Mouse (Mus musculus) gastrocnemius, postnatal 25 days (tissue): ENCODE measurements around the gene Insr. TPM values are rescaled to one million over a fixed set of nuclear protein-coding genes. Genes with fewer than 3 reads are reported as not detected.
"Not testable (repeated sequence)": the region's sequence is repeated elsewhere in the genome, so short reads cannot be mapped to it uniquely, and the experiment has no call there.

ENCODE experiments used
- DNase-seq: peaks from one replicate; pipeline ENCODE4 v3.0.0; 2022
- microRNA-seq, 2 experiments: library from miRNA; unstranded; fragments of <30 nt; microRNA quantifications; one replicate each; pipeline ENCODE4 v1.2.0; 2021; ENCODE audit warnings: borderline replicate concordance in 2 of 2
- total RNA-seq, 2 experiments: library from RNA; stranded (reverse); gene quantifications; 1 replicate in 1 of 2; 2 replicates in 1 of 2; pipeline ENCODE4 v1.2.3; 2021

Gene Insr
- total RNA-seq, 2 experiments from 2014 or later, result 51.6 to 55.8 TPM

DNA sequence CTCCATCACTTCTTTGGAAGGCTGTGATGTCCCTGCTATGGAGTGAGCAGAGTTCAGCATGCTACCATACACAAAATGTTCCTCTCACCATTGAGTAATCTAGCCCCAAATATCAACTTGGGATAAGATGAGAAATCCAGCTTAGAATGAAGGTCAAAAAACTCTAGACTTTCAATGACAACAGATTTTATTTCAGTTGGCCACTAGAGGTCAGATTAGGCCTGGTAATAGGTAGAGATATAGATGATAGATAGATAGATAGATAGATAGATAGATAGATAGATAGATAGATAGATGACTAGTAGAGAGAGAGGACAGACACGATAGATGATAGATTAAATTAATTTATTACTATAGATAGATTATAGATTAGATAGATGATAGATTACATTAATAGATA is 99.5 kb downstream of the Insr start:
- DNase-seq, result no peak

DNA sequence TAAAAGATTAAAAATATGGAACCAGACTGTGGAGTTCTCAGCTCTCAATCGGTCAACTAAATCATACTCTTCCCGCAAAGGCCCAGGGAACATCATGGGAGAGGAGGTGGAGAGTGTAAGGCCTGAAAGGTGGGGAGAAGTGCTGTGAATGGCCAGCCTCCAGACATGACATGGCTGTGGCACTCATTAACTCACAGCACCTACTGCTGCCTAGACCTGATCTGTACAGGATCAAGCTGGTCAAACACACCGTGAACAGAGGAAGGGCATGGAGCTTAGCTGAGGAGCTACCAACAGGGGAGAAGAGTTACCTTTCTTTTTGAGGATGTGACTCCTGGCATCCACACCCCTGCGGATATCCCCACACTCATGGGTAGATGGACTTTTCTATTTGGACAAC is 102.0 kb downstream of the Insr start:
- no peak for DNase-seq

DNA sequence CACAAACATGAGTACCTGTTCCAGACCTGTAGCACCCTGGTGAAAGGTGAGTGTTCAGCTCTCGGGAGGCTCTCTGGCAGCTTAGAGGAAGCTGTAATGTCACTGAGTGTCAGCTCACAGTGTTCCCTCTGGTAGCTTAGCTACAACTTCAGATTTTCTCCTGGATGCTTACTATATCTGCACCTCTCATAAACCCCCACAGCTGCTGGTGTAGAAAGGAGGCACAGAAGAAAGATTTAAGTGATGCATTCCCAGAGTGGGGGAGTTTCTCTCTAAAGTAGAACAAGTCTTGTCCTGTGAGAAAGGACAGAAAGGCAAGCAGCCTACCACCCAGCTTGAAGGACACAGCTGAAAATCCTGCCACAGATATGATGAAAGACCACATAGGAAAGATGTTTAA is 107.2 kb downstream of the Insr start:
- DNase-seq, result no peak

DNA sequence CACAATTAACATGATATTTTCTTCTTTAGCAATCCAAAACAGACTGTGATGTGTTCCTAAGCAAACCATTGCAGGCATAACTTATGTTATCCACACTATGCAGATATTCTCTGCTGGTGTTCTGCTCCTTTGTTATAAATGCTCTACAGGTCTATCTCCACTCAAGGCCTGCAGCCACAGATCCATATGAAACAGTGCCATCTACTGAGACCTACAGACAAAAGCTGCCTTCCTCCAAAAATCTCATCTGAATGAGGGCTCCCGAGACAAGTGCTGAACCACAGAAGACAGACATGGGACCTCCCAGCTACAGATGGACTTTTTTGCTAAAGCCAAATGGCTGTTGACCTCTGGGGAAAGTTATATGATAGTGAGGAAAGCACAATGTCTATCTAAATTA is 132.9 kb downstream of the Insr start:
- no peak for DNase-seq

DNA sequence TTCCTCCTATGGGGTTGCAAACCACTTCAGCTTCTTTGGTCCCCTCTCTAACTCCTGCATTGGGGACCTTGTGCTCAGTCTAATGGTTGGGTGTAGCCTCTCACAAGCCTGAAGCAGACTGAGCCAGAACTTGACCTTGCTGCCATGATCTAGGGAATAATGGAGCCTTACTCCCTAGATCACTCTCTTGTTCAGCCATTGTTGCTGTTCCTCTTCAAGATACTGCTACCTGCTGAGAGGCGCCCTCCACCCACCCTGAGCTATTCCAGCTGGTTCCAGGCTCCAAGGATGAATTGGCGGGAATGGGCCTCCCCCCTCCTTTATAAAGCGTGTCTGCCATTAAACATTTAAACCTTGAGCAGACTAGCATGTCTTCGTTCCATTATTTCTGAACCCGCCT is 179.0 kb downstream of the Insr start:
- not testable (repeated sequence) for DNase-seq

Small RNA genes lying within 50 kb of the gene (microRNA-seq; reads per million reads assigned to microRNA genes)
- 0 reads per million in 2 experiments for gene Gm25775

Other genes starting within 250 kb of the Insr start
- gene A430078G23Rik, start 73.8 kb upstream of the Insr start, total RNA-seq, result under 1 TPM in 1 of 2 experiments, not detected in 1; 0.24 TPM
- gene Arhgef18, start 113.4 kb upstream of the Insr start, total RNA-seq, result 10 to 100 TPM in 1 of 2 experiments, 1 to 10 TPM in 1; 10.0 to 10.5 TPM
- 1 to 10 TPM; 2.5 to 3.1 TPM for gene Pex11g, start 188.1 kb upstream of the Insr start, total RNA-seq
- not detected for gene Tex45, start 191.2 kb upstream of the Insr start, total RNA-seq
- 10 to 100 TPM; 24.2 to 24.6 TPM for gene Zfp358, start 213.5 kb upstream of the Insr start, total RNA-seq
- 10 to 100 TPM; 18.6 to 20.4 TPM for gene Mcoln1, start 220.8 kb upstream of the Insr start, total RNA-seq
- 10 to 100 TPM in 1 of 2 experiments, 1 to 10 TPM in 1; 8.3 to 11.8 TPM for gene Pnpla6, start 235.8 kb upstream of the Insr start, total RNA-seq